Mouse (Mus musculus) thymus, postnatal 0 days (tissue): ENCODE results near the gene Tfap2d. TPM values are rescaled to one million over a fixed set of nuclear protein-coding genes. Genes with fewer than 3 reads are reported as not detected.

ENCODE experiments used
- DNase-seq: peaks from one replicate; pipeline ENCODE4 v3.0.0-alpha.2; 2015; ENCODE audit warnings: low spot score
- polyA plus RNA-seq: library from polyadenylated mRNA; unstranded; fragments of >200 nt; fragmentation: Nextera tagmentation; extraction: Ambion mirVana; gene quantifications from 2 replicates; pipeline ENCODE4 v1.2.1, GENCODE M21; 2015

Gene Tfap2d
- not detected in 2 replicates for polyA plus RNA-seq

- no peak for DNase-seq
Observed at GRCm38 (mm10) chr1:19102631-19103030, at the start of gene Tfap2d. TSS of gene Tfap2d (plus strand) at chr1:19103022.

- DNase-seq: no peak
Observed at GRCm38 (mm10) chr1:19056300-19056699, 46.5 kb upstream of the Tfap2d start.

- DNase-seq: no peak
Observed at GRCm38 (mm10) chr1:19056861-19057260, 46.0 kb upstream of the Tfap2d start.

- no peak for DNase-seq
Observed at GRCm38 (mm10) chr1:19088078-19088477, 14.7 kb upstream of the Tfap2d start.

- DNase-seq: no peak
Observed at GRCm38 (mm10) chr1:19096921-19097320, 5.9 kb upstream of the Tfap2d start.

- DNase-seq: no peak
Observed at GRCm38 (mm10) chr1:19103316-19103715, 494 bp downstream of the Tfap2d start.

- DNase-seq: no peak
Observed at GRCm38 (mm10) chr1:19103776-19104142, 937 bp downstream of the Tfap2d start.

- no peak for DNase-seq
Observed at GRCm38 (mm10) chr1:19104143-19104857, 1.5 kb downstream of the Tfap2d start.

- no peak for DNase-seq
Observed at GRCm38 (mm10) chr1:19106401-19106800, 3.6 kb downstream of the Tfap2d start.

GRCm38 (mm10) chr1:19106841-19107800 lies 4.3 kb downstream of the Tfap2d start:
- no peak for DNase-seq

- no peak for DNase-seq
Observed at GRCm38 (mm10) chr1:19107801-19108200, 5.0 kb downstream of the Tfap2d start.

GRCm38 (mm10) chr1:19109711-19110110 lies 6.9 kb downstream of the Tfap2d start:
- no peak for DNase-seq

GRCm38 (mm10) chr1:19110211-19110610 lies 7.4 kb downstream of the Tfap2d start:
- DNase-seq: no peak

- no peak for DNase-seq
Observed at GRCm38 (mm10) chr1:19111020-19111419, 8.2 kb downstream of the Tfap2d start.

GRCm38 (mm10) chr1:19178742-19179397 lies 76.0 kb downstream of the Tfap2d start:
- peak; percentile 14 for DNase-seq

GRCm38 (mm10) chr1:19205649-19206048 lies 102.8 kb downstream of the Tfap2d start:
- DNase-seq: no peak

- no peak for DNase-seq
Observed at GRCm38 (mm10) chr1:19206194-19206593, 103.4 kb downstream of the Tfap2d start.

GRCm38 (mm10) chr1:19207611-19208010 lies 104.8 kb downstream of the Tfap2d start:
- DNase-seq: no peak

GRCm38 (mm10) chr1:19208641-19209358 lies 106.0 kb downstream of the Tfap2d start, which contains the start of gene Tfap2b:
TSS of gene Tfap2b (plus strand) at chr1:19208914.
- no peak for DNase-seq

GRCm38 (mm10) chr1:19209359-19209745 lies 106.5 kb downstream of the Tfap2d start:
- DNase-seq: no peak

GRCm38 (mm10) chr1:19209776-19210175 lies 107.0 kb downstream of the Tfap2d start:
- no peak for DNase-seq
